Mouse (Mus musculus): ENCODE results near the gene Vmn1r57. TPM values are rescaled to one million over a fixed set of nuclear protein-coding genes. Genes with fewer than 3 reads are reported as not detected.
"Not testable (repeated sequence)": the region's sequence is repeated elsewhere in the genome, so short reads cannot be mapped to it uniquely, and the experiment has no call there.

The Vmn1r57 gene
- total RNA-seq (2021): not detected

- DNase-seq (ENCODE audit: low spot score): not testable (repeated sequence)
- intact Hi-C loops (cut with DNase I): loop anchor here (10.0 kb wide), 1 partner anchor 237 kb away; the partner anchor contains the start of gene Vmn1r59
These were observed at the start of gene Vmn1r57 for GRCm38 (mm10) chr7:5218193-5218592. Gene Vmn1r57, plus strand, starts transcription at chr7:5218493.

- intact Hi-C loops (cut with DNase I); DNase-seq (ENCODE audit: low spot score): not testable (repeated sequence)
These were observed 21.6 kb upstream of the Vmn1r57 start, which contains the start of gene Vmn1r56 for GRCm38 (mm10) chr7:5196647-5197046. Gene Vmn1r56, minus strand, starts transcription at chr7:5196747.

GRCm38 (mm10) chr7:5263051-5263450, 44.8 kb downstream of the Vmn1r57 start:
- intact Hi-C loops (cut with DNase I): no loop called here

More at GRCm38 (mm10) chr7:5263051-5263450, 44.8 kb downstream of the Vmn1r57 start:
- no peak for DNase-seq (ENCODE audit: low spot score)

Other genes starting within 250 kb of the Vmn1r57 start
- 10 to 100 TPM; 46.1 to 48.7 TPM for gene Sbk3, start 247.3 kb upstream of the Vmn1r57 start, total RNA-seq (2021)
- gene Zfp579, start 222.3 kb upstream of the Vmn1r57 start, total RNA-seq (2021): 10 to 100 TPM; 14.9 to 18.0 TPM
- 1 to 10 TPM; 8.7 to 9.0 TPM for gene Zfp524, start 204.1 kb upstream of the Vmn1r57 start, total RNA-seq (2021)
- 10 to 100 TPM; 13.6 to 24.2 TPM for gene Fiz1, start 203.8 kb upstream of the Vmn1r57 start, total RNA-seq (2021)
- not detected for gene Gm44973, start 203.0 kb upstream of the Vmn1r57 start, total RNA-seq (2021)
- gene Zfp865, start 198.1 kb upstream of the Vmn1r57 start, total RNA-seq (2021): 10 to 100 TPM; 12.8 to 15.4 TPM
- gene Ccdc106, start 197.9 kb upstream of the Vmn1r57 start, total RNA-seq (2021): under 1 TPM; 0.28 to 0.31 TPM
- gene 4632433K11Rik, start 184.4 kb upstream of the Vmn1r57 start, total RNA-seq (2021): not detected
- gene Zfp784, start 180.0 kb upstream of the Vmn1r57 start, total RNA-seq (2021): 1 to 10 TPM; 5.3 to 6.1 TPM
- 1 to 10 TPM; 5.6 to 5.8 TPM for gene Zfp580, start 167.0 kb upstream of the Vmn1r57 start, total RNA-seq (2021)
- 10 to 100 TPM; 66.9 to 71.1 TPM for gene U2af2, start 156.3 kb upstream of the Vmn1r57 start, total RNA-seq (2021)
- 100 to 1,000 TPM; 178 to 187 TPM for gene Epn1, start 138.3 kb upstream of the Vmn1r57 start, total RNA-seq (2021)
- not detected for gene Rfpl4, start 101.5 kb upstream of the Vmn1r57 start, total RNA-seq (2021)
- 1 to 10 TPM; 5.8 to 6.2 TPM for gene Rasl2-9, start 92.5 kb upstream of the Vmn1r57 start, total RNA-seq (2021)
- gene Vmn1r55, start 68.8 kb upstream of the Vmn1r57 start, total RNA-seq (2021): not detected
- gene Vmn1r56, start 21.7 kb upstream of the Vmn1r57 start, total RNA-seq (2021): not detected
- not detected for gene Gm5065, start 132.0 kb downstream of the Vmn1r57 start, total RNA-seq (2021)
- not detected for gene Nlrp2, start 132.5 kb downstream of the Vmn1r57 start, total RNA-seq (2021)
- not detected for gene Vmn1r58, start 194.9 kb downstream of the Vmn1r57 start, total RNA-seq (2021)
- not detected for gene Vmn1r59, start 238.3 kb downstream of the Vmn1r57 start, total RNA-seq (2021)

Data from heart, postnatal 25 days (tissue).